Mouse (Mus musculus): ENCODE data around the gene Pts. TPM values are rescaled to one million over a fixed set of nuclear protein-coding genes. Genes with fewer than 3 reads are reported as not detected.

The Pts gene
- polyA plus RNA-seq, 1 experiment from 2014 or later = 118 TPM

GRCm38 (mm10) chr9:50475745-50476144 lies 52.8 kb downstream of the Pts start:
- DNase-seq (no peak), ATAC-seq (ENCODE audit: low FRiP score, low TSS enrichment) (no peak)
- Histone ChIP-seq H3K36me3 (ENCODE audit: control insufficient read depth, insufficient read depth, low read length) (no peaks in the 10 kb centered on the region), H3K4me2 (ENCODE audit: low read length) (no peak overlapping the region), H3K4me3 (replicated peaks; ENCODE audit: low read depth, low read length) (no peak overlapping the region), H3K27me3 (ENCODE audit: control insufficient read depth, insufficient read depth, low read length) (no peaks in the 10 kb centered on the region), H3K27ac (replicated peaks; ENCODE audit: low read depth, low read length) (no peak overlapping the region), H3K4me1 (ENCODE audit: control insufficient read depth, insufficient read depth, low read length) (no peaks in the 10 kb centered on the region), H3K9me3 (ENCODE audit: control insufficient read depth, low read length) (no peaks in the 10 kb centered on the region), H3K9ac (replicated peaks; ENCODE audit: low read length) (no peak overlapping the region)
- 58% methylated on average over 8 of the region's 8 CpGs for WGBS

GRCm38 (mm10) chr9:50475318-50475717 lies 53.2 kb downstream of the Pts start:
- no peaks in the 10 kb centered on the region for H3K36me3 ChIP-seq (ENCODE audit: control insufficient read depth, insufficient read depth, low read length)
- no peaks in the 10 kb centered on the region for H3K9me3 ChIP-seq (ENCODE audit: control insufficient read depth, low read length)
- no peak for ATAC-seq (ENCODE audit: low FRiP score, low TSS enrichment)
- WGBS = 86% methylated on average over 7 of the region's 7 CpGs
- no peak overlapping the region for H3K9ac ChIP-seq (replicated peaks; ENCODE audit: low read length)
- no peak for DNase-seq
- H3K4me1 ChIP-seq (ENCODE audit: control insufficient read depth, insufficient read depth, low read length) = no peaks in the 10 kb centered on the region
- no peaks in the 10 kb centered on the region for H3K27me3 ChIP-seq (ENCODE audit: control insufficient read depth, insufficient read depth, low read length)
- no peak overlapping the region for H3K27ac ChIP-seq (replicated peaks; ENCODE audit: low read depth, low read length)
- H3K4me3 ChIP-seq (replicated peaks; ENCODE audit: low read depth, low read length) = no peak overlapping the region
- H3K4me2 ChIP-seq (ENCODE audit: low read length) = no peak overlapping the region

Other genes starting within 250 kb of the Pts start
- 164 and 169 TPM in 2 replicates for gene Rpl10-ps3, start 183.8 kb downstream of the Pts start, polyA plus RNA-seq (2014; fragmentation: Nextera tagmentation; extraction: Ambion mirVana)
- gene Plet1, start 34.2 kb downstream of the Pts start, polyA plus RNA-seq (2014; fragmentation: Nextera tagmentation; extraction: Ambion mirVana) = 0.39 and 0.50 TPM in 2 replicates
- gene Il18, start 26.1 kb upstream of the Pts start, polyA plus RNA-seq (2014; fragmentation: Nextera tagmentation; extraction: Ambion mirVana) = 21.7 and 23.1 TPM in 2 replicates
- gene Bco2, start 26.5 kb upstream of the Pts start, polyA plus RNA-seq (2014; fragmentation: Nextera tagmentation; extraction: Ambion mirVana) = 0.20 and 0.23 TPM in 2 replicates
- 0.22 and 0.33 TPM in 2 replicates for gene Tex12, start 32.6 kb upstream of the Pts start, polyA plus RNA-seq (2014; fragmentation: Nextera tagmentation; extraction: Ambion mirVana)
- gene Sdhd, start 75.1 kb upstream of the Pts start, polyA plus RNA-seq (2014; fragmentation: Nextera tagmentation; extraction: Ambion mirVana) = 234 and 235 TPM in 2 replicates
- gene Timm8b, start 75.2 kb upstream of the Pts start, polyA plus RNA-seq (2014; fragmentation: Nextera tagmentation; extraction: Ambion mirVana) = 396 and 508 TPM in 2 replicates
- gene Pih1d2, start 88.6 kb upstream of the Pts start, polyA plus RNA-seq (2014; fragmentation: Nextera tagmentation; extraction: Ambion mirVana) = 2.9 and 4.9 TPM in 2 replicates
- gene Nkapd1, start 88.7 kb upstream of the Pts start, polyA plus RNA-seq (2014; fragmentation: Nextera tagmentation; extraction: Ambion mirVana) = 24.2 and 25.6 TPM in 2 replicates
- gene Dlat, start 131.1 kb upstream of the Pts start, polyA plus RNA-seq (2014; fragmentation: Nextera tagmentation; extraction: Ambion mirVana) = 48.6 and 54.9 TPM in 2 replicates
- gene Dixdc1, start 210.8 kb upstream of the Pts start, polyA plus RNA-seq (2014; fragmentation: Nextera tagmentation; extraction: Ambion mirVana) = 31.5 and 35.1 TPM in 2 replicates
- 0.89 and 1.1 TPM in 2 replicates for gene 2310030G06Rik, start 217.8 kb upstream of the Pts start, polyA plus RNA-seq (2014; fragmentation: Nextera tagmentation; extraction: Ambion mirVana)
- gene Cryab, start 222.6 kb upstream of the Pts start, polyA plus RNA-seq (2014; fragmentation: Nextera tagmentation; extraction: Ambion mirVana) = 2.5 and 3.7 TPM in 2 replicates
- 1.5 TPM in 1 of 2 replicates, not detected in the other for gene Hspb2, start 223.6 kb upstream of the Pts start, polyA plus RNA-seq (2014; fragmentation: Nextera tagmentation; extraction: Ambion mirVana)
- 12.5 and 14.3 TPM in 2 replicates for gene Fdxacb1, start 239.5 kb upstream of the Pts start, polyA plus RNA-seq (2014; fragmentation: Nextera tagmentation; extraction: Ambion mirVana)
- gene Alg9, start 246.3 kb upstream of the Pts start, polyA plus RNA-seq (2014; fragmentation: Nextera tagmentation; extraction: Ambion mirVana) = 57.7 and 60.3 TPM in 2 replicates
- 56.2 and 59.7 TPM in 2 replicates for gene 1110032A03Rik, start 246.8 kb upstream of the Pts start, polyA plus RNA-seq (2014; fragmentation: Nextera tagmentation; extraction: Ambion mirVana)